Mouse (Mus musculus) adrenal gland, postnatal 10 days (tissue): Measurements from ENCODE around the gene Zbtb8os. TPM values are rescaled to one million over a fixed set of nuclear protein-coding genes. Genes with fewer than 3 reads are reported as not detected.

Experiments used
- DNase-seq: peaks from one replicate; pipeline ENCODE4 v3.0.0; 2021; ENCODE audit warnings: mixed read lengths
- total RNA-seq, 2 experiments: library from RNA; stranded (reverse); gene quantifications; 2 replicates each; pipeline ENCODE4 v1.2.3; 2021

Gene Zbtb8os
- total RNA-seq, 2 experiments from 2014 or later, result 41.1 to 41.5 TPM

- peak; percentile 69 for DNase-seq
These were observed 41.6 kb downstream of the Zbtb8os start for GRCm38 (mm10) chr4:129376961-129377545.

DNA sequence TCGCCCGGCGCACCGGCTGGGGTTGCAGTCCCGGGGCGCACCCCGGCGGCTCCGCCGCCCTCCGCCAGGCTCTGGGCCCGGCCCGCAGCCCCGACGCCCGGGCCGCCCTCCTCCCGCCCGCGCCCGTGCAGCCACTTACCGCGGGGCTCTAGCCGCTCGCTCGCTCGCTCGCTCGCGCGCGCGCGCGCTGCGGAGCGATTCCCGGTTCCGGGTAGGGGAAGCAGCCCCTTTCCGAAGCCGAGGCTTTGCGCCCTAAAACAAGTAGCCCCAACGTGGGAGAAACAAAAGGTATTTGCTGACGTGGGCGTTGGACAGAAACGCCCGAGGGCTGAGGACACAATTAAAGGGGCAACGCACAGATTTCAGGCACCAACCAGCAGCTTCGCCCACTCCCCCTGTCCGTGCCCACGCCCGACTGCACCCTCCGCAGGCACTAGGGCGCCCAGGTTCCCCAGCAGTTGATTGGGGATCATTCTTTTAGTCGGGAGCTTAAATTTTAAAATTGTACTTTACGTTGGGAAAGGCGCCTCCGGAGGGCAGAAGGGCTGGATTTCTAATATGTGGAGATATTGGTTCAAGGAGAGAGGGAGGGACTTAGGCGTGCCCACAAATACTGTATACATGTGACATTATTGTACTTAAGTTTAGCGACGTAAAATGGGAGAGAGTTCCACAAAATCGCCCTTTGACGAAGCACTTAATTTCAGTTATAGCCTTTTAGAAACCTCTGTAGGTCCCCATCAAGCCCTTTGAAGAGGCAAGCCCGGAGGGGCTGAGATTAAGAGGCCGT lies 42.3 kb downstream of the Zbtb8os start, which contains the start of gene Zbtb8a:
Gene Zbtb8a (minus strand): TSS at position 516 of the 790 bp plus-strand sequence.
- DNase-seq, result peak; percentile 68

GRCm38 (mm10) chr4:129379805-129380204 lies 44.3 kb downstream of the Zbtb8os start:
- DNase-seq, result no peak

GRCm38 (mm10) chr4:129381148-129381547 lies 45.7 kb downstream of the Zbtb8os start:
- no peak for DNase-seq

DNA sequence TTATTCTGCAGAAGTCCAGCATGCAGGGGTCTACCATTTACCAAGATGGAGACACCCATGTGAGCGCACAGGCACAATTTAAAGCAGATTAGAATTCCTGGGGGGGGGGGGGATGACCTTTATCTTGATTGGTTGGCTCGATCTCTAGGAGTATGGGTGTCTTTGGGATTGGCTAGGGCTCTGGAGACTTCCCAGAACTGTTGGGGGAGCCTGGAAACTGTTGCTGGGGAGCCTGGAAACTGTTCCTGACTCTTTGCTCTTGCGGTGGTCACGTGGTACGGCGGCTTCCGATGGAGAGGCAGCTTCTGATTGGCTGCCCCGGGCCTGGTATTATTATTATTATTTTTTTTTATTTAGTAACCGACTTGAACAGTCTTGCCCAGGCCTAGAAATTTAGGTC lies 46.5 kb downstream of the Zbtb8os start:
- DNase-seq, result no peak

DNA sequence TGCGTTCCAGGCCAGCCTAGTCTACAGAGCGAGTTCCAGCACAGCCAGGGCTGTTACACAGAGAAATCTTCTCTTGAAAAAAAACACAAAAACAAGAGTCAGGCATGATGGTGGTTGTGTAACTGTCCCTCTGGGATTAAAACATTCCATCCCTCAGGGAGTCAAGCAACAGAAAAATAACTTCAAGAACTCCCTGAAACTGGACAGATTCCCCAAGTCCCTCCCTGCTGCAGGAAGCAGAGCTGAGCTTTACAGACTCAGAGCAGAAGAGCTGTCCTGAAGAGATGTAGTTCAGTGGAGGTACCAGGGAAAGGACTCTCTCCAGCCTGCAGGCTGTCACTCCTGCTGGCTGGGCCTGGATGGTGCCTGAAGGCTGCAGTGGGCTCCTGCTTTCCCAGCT lies 47.0 kb downstream of the Zbtb8os start:
- peak; percentile 42 for DNase-seq

GRCm38 (mm10) chr4:129383586-129383985 lies 48.1 kb downstream of the Zbtb8os start:
- DNase-seq, result peak; percentile 39

DNA sequence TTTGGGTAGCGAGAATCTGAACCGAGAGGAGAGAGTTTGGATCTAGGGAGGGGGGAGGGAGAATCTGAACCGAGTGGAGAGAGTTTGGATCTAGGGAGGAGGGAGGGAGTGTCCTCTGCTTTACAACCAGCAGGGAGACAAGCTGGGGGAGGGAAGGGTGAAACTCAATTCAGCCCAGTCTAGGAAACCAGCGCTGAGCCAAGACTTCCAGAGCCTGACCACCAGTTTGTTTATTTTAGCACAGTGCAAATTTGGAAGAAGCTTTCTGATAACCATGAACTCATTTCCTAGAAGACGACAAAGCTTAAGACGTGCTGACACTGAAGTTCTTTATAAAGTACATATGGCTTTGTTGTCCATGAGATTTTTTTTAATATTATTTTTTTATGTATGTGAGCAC lies 48.9 kb downstream of the Zbtb8os start:
- DNase-seq, result no peak

DNA sequence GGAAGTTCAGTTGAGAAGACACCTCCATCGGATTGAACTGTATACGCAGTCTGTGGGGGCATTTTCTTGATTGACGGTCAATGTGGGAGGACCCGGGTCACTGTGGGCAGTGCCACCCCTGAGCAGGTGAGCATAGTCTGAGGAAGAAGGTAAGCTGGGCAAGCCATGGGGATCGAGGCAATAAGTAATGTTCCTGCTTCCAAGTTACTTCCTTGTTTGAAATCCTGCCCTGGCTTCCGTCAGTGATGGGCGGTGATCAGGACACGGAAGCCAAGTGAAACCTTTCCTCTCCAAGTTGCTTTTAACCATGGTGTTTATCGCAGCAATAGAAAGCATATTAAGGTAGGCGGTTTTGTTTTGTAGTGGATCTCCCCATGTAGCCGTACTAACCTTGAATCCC lies 50.2 kb downstream of the Zbtb8os start:
- no peak for DNase-seq

DNA sequence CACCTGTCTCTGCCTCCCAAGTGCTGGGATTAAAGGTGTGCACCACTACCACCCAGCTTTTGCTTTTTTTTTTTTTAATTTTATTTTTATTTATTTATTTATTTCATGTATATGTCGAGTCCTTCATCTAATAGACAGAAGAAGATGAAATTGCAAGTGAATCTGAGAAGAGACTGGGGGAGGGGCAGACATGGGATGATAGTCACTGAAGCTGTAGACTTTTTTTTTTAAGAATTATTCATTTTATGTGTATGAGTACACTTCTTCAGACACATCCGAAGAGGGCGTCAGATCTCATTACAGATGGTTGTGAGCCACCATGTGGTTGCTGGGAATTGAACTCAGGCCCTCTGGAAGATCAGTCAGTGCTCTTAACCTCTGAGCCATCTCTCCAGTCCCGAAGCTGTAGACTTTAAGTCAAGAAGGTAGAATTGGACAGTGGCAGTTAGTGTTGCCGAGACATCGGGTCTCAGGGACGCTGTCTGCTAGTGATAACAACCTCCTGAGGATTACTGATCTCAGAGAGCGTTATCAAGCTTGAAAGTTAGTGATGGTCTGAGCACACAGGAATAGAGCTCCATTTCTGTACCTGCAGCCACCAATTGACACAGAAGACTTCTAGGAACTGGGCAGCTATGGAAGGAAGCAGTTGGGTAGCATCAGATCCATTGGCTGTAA lies 50.9 kb downstream of the Zbtb8os start:
- DNase-seq, result no peak

DNA sequence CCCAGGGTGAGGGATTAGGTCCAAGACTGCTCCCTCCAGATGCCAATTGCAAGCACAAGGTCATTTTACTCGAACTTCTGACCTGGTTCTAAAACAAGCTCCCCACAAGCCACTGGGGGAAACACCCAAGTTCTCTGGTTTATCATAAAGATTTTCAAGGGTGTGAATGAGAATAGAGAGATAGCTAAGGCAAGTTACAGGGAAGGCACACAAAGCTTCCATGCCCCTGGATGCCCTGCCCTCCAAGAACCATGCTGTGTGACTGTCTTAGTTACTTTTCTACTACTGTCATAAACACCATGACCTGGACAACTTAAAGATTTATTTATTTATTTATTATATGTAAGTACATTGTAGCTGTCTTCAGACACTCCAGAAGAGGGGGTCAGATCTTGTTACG lies 51.5 kb downstream of the Zbtb8os start:
- DNase-seq, result no peak

DNA sequence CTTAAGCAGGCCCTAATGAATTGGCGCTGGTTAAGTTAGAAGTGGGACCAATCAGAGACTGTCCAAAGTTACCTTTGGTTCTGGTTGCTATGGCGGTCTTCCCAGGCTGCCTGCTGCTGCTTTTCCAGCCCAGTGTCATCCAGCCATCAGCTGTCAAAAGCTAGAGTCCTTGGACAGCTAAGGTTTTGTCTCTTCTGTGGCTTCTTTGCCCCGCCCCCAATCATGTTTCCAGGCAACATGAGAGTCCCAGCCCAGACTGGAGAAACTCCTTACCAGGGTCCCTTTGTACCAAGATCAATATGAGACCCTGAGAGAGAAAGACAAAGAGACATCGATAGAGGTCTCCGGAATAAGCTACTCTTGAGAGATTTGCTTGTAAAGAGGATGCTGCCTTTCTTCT lies 52.9 kb downstream of the Zbtb8os start:
- DNase-seq, result no peak

GRCm38 (mm10) chr4:129390216-129390743 lies 54.8 kb downstream of the Zbtb8os start:
- DNase-seq, result peak; percentile 27

GRCm38 (mm10) chr4:129390936-129391557 lies 55.6 kb downstream of the Zbtb8os start:
- DNase-seq, result no peak

- no peak for DNase-seq
These were observed 58.8 kb downstream of the Zbtb8os start for GRCm38 (mm10) chr4:129394089-129394870.

- no peak for DNase-seq
These were observed 61.5 kb downstream of the Zbtb8os start for GRCm38 (mm10) chr4:129396960-129397359.

DNA sequence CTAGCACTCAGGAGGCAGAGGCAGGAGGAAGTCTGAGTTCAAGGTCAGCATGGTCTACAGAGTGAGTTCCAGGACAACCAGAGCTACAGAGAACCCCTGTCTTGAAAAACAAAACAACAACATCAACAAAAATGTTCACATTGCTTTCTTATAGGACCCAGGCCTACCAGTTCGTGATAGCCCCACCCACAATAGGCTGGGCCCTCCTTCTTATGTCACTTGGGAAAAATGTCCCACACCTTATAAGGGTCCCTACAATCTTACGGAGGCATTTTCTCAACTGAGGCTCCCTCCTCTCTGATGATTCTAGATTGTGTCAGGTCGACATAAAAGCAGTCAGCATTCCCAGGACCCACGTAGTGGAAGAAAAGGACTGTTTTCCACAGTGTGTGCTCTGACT lies 64.3 kb downstream of the Zbtb8os start:
- DNase-seq, result no peak
